20 mouse cellular contexts compared by ENCODE assay signal in genomic region chr2:174867397-174867796, GRCm38 (mm10).
"Had no signal": no experiment of that assay in that cellular context is flagged by ENCODE, and none has a peak within 500 bp of the region (broad histone marks: within the 10 kb centered on the region; RNA-seq: fewer than 3 reads in every experiment).

No protein-coding gene starts in this region.

- H3K9me3 ChIP-seq: liver, embryonic 12.5 days; liver, embryonic 15.5 days; lung, embryonic 15.5 days had no signal

- DNase-seq: kidney, adult 8-10 months; kidney, postnatal 25 days; layer of hippocampus, adult 9-11 months; liver; lung, adult 18-20 months; lung, postnatal 10 days; lung, postnatal 36 days; midbrain, embryonic 14.5 days; right cerebral cortex, adult 18-20 months; right cerebral cortex, postnatal 14 days; right cerebral cortex, postnatal 4 days; thymus, adult 2 months; thymus, postnatal 14 days; thymus, postnatal 4 days had no signal

- H3K27ac ChIP-seq: layer of hippocampus, adult 2 months; liver, embryonic 12.5 days; liver, embryonic 15.5 days; lung, embryonic 15.5 days had no signal

- H3K4me1 ChIP-seq: liver, embryonic 15.5 days had no signal

- H3K9ac ChIP-seq: liver, embryonic 12.5 days; liver, embryonic 15.5 days; lung, embryonic 15.5 days had no signal

- H3K36me3 ChIP-seq: liver, embryonic 12.5 days; liver, embryonic 15.5 days; lung, embryonic 15.5 days had no signal

- H3K27me3 ChIP-seq: liver, embryonic 12.5 days; liver, embryonic 15.5 days; lung, embryonic 15.5 days had no signal

- H3K4me2 ChIP-seq: liver, embryonic 12.5 days; liver, embryonic 15.5 days; lung, embryonic 15.5 days; midbrain, embryonic 11.5 days had no signal

- ATAC-seq: intestine, embryonic 16.5 days; liver, embryonic 12.5 days had no signal

- H3K4me3 ChIP-seq: layer of hippocampus, adult 2 months; liver, embryonic 12.5 days; liver, embryonic 15.5 days; lung, embryonic 15.5 days had no signal
